In the genomic region with DNA sequence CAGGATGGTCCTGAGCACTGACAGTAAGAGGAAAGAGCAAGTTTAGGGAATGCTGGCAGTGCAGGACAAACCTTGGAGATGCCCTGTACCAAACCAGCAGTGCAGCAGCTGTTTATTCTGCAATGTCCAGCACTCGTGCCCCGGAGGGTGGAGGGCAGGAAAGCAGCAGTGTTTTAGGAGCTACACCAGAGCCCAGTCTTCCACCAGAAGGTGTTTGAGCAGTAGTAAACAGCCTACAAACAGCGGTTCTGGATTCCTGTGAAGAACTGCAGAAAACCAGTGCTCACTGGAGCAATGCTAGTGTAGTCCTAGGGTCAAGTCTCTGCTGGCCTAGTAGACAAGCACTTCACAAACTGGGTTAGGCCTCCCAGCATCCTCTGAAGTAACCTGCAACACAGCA, we compare ENCODE assay signal across 19 mouse cellular contexts. TPM values are rescaled to one million over a fixed set of nuclear protein-coding genes. Genes with fewer than 3 reads are reported as not detected.
"Had no signal": no experiment of that assay in that cellular context is flagged by ENCODE, and none has a peak within 500 bp of the region (broad histone marks: within the 10 kb centered on the region; RNA-seq: fewer than 3 reads in every experiment).

No protein-coding gene starts in this region.

- H3K27ac ChIP-seq: midbrain, embryonic 10.5 days; midbrain, embryonic 12.5 days; neural tube, embryonic 13.5 days; neural tube, embryonic 15.5 days had no signal

- H3K4me2 ChIP-seq: lung, embryonic 14.5 days; midbrain, embryonic 12.5 days; neural tube, embryonic 13.5 days; neural tube, embryonic 15.5 days had no signal

- H3K9ac ChIP-seq: lung, embryonic 14.5 days; midbrain, embryonic 12.5 days; neural tube, embryonic 15.5 days had no signal

- DNase-seq: lung, embryonic 14.5 days; lung, postnatal 10 days; lung, postnatal 4 days; midbrain, embryonic 14.5 days; retina, postnatal 1 day; right cerebral cortex, adult 18-20 months; right cerebral cortex, postnatal 25 days; right cerebral cortex, postnatal 4 days; spleen, adult 18-20 months; thymus, adult 18-20 months; thymus, postnatal 14 days; thymus, postnatal 36 days had no signal

- H3K27me3 ChIP-seq: midbrain, embryonic 12.5 days; neural tube, embryonic 13.5 days; neural tube, embryonic 15.5 days had no signal

- H3K36me3 ChIP-seq: midbrain, embryonic 10.5 days; midbrain, embryonic 12.5 days; neural tube, embryonic 13.5 days; neural tube, embryonic 15.5 days had no signal

- H3K9me3 ChIP-seq: midbrain, embryonic 10.5 days; midbrain, embryonic 12.5 days; neural tube, embryonic 13.5 days; neural tube, embryonic 15.5 days had no signal

- ATAC-seq: midbrain, embryonic 16.5 days had no signal

- H3K4me3 ChIP-seq: midbrain, embryonic 10.5 days; midbrain, embryonic 12.5 days; myocyte; neural tube, embryonic 13.5 days; neural tube, embryonic 15.5 days had no signal

RNA-seq across cellular contexts. Expression of a gene that starts 35.1 kb away (rescaled TPM):
- total RNA-seq: megakaryocyte, adult 5-6 weeks had no signal
